Mouse (Mus musculus) heart, embryonic 11.5 days (tissue): ENCODE measurements around the gene Nkpd1. TPM values are rescaled to one million over a fixed set of nuclear protein-coding genes. Genes with fewer than 3 reads are reported as not detected.

Source experiments
- ATAC-seq: fragments of 200-750 bp; cut with Nextera tagmentation; replicated peaks from 2 replicates; pipeline ENCODE4 v1.8.0; 2017; ENCODE audit warnings: moderate library complexity; ENCODE audit not compliant: insufficient number of reproducible peaks, low FRiP score, low TSS enrichment
- H3K27ac ChIP-seq: fragments of 300-500 bp; sonication (generic); 2 replicates; pipeline ENCODE4 v1.5.1; 2014; ENCODE audit warnings: mild to moderate bottlenecking, low read depth, low read length
- H3K27me3 ChIP-seq: fragments of 300-500 bp; sonication (generic); 2 replicates; pipeline ENCODE4 v1.6.1; 2014; ENCODE audit warnings: mild to moderate bottlenecking, low read length, mixed read lengths; ENCODE audit not compliant: control insufficient read depth, insufficient read depth
- H3K36me3 ChIP-seq: fragments of 300-500 bp; sonication (generic); 2 replicates; pipeline ENCODE4 v1.6.1; 2014; ENCODE audit warnings: mild to moderate bottlenecking, low read length, moderate library complexity, mixed read lengths; ENCODE audit not compliant: control insufficient read depth, insufficient read depth
- H3K4me1 ChIP-seq: fragments of 300-500 bp; sonication (generic); 2 replicates; pipeline ENCODE4 v1.6.1; 2014; ENCODE audit warnings: low read length; ENCODE audit not compliant: control insufficient read depth, insufficient read depth
- H3K4me2 ChIP-seq: fragments of 300-500 bp; sonication (generic); 2 replicates; pipeline ENCODE4 v1.6.1; 2014; ENCODE audit warnings: mild to moderate bottlenecking, moderate library complexity
- H3K4me3 ChIP-seq: fragments of 300-500 bp; sonication (generic); 2 replicates; pipeline ENCODE4 v1.5.1; 2014; ENCODE audit warnings: low read depth, low read length
- H3K9ac ChIP-seq: fragments of 300-500 bp; sonication (generic); 2 replicates; pipeline ENCODE4 v1.6.1; 2014; ENCODE audit warnings: mild to moderate bottlenecking, low read depth, low read length, moderate library complexity
- H3K9me3 ChIP-seq: fragments of 300-500 bp; sonication (generic); replicated peaks from 2 replicates; pipeline ENCODE4 v1.6.1; 2016; ENCODE audit warnings: low read length; ENCODE audit not compliant: control insufficient read depth
- WGBS: fragments of 180-500 bp; shearing (Covaris S2); extraction: QIAGEN DNeasy Blood & Tissue Kit; methylation state at CpG from one replicate; pipeline ENCODE4 v1.1.7; 2014; ENCODE audit not compliant: insufficient replicate concordance; 5-methylcytosine and 5-hydroxymethylcytosine counted together
- polyA plus RNA-seq: library from polyadenylated mRNA; unstranded; fragments of >200 nt; fragmentation: Nextera tagmentation; extraction: Ambion mirVana; gene quantifications from 2 replicates; pipeline ENCODE4 v1.2.1, GENCODE M21; 2014

Nkpd1 gene
- polyA plus RNA-seq, 1 experiment from 2014 or later = not detected

DNA sequence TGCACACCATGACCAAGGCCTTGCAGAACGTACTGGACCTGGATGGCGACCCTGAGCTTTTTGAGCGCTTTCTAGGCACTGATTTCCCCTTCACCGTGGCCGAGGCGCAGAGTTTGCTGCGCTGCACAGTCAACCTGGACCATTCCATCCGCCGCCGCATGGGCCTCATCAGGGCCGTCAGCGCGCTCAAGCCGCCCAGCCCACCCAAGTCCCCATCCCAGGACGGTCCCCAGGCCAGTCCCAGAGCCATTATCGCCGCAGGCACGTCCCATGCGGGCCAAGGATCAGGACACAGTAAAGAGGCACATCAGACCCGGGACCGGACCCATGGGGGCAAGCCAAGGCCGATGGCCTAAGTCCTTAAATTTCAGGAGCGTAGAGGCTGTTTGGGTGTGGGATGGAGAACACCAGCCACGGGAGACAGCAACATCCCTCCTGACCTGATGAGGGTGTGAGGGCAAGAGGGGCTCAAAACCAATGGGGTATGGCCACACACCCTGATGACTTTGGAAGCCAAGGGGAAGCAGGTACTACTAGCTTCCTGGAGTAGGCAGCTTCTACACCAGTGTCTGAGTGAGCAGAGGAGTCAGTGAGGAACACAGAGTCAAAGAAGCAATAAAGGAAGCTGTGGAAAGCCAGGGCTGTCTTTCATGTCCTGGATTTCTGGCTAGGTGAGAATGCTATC is 6.9 kb downstream of the Nkpd1 start:
- Histone ChIP-seq H3K9ac (peak overlapping the region; percentile 52; the same call in 1 of the 2 replicates), H3K27ac (no peak overlapping the region)
- no peak for ATAC-seq

DNA sequence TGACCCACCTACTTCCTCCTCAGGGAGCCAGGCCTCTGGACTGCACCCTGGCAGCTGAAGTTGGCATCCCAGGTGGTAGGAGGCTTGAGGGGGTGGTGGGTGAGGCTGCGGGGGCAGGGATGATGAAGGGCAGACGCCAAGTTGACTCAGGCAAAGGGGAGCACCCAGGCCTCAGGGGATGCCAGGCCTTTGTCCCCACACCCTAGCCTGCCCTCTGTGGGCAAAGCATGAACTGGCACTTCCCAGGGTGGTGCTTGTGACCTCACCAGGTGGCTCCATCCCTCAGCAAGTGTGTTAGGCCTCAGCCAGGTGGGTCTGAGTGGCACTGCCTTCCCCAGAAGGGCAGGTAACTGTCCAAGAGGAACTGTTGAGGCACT is 7.5 kb downstream of the Nkpd1 start:
- Histone ChIP-seq H3K4me3 (no peak overlapping the region), H3K27me3 (peaks cover 56% of the 10 kb centered on the region), H3K4me2 (no peak overlapping the region), H3K9ac (no peak overlapping the region), H3K36me3 (no peaks in the 10 kb centered on the region), H3K27ac (no peak overlapping the region), H3K9me3 (no peaks in the 10 kb centered on the region), H3K4me1 (peaks cover 15% of the 10 kb centered on the region)
- WGBS = 68% methylated on average over 2 of the region's 2 CpGs
- no peak for ATAC-seq

More for the DNA sequence above, 6.9 kb downstream of the Nkpd1 start:
- H3K9me3 ChIP-seq = no peaks in the 10 kb centered on the region
- no peaks in the 10 kb centered on the region for H3K36me3 ChIP-seq
- H3K27me3 ChIP-seq = peaks cover 60% of the 10 kb centered on the region
- H3K4me1 ChIP-seq = peaks cover 20% of the 10 kb centered on the region
- 12% methylated on average over 24 of the region's 24 CpGs for WGBS
- H3K4me3 ChIP-seq = peak overlapping the region; percentile 44
- peak overlapping the region; percentile 82 for H3K4me2 ChIP-seq

DNA sequence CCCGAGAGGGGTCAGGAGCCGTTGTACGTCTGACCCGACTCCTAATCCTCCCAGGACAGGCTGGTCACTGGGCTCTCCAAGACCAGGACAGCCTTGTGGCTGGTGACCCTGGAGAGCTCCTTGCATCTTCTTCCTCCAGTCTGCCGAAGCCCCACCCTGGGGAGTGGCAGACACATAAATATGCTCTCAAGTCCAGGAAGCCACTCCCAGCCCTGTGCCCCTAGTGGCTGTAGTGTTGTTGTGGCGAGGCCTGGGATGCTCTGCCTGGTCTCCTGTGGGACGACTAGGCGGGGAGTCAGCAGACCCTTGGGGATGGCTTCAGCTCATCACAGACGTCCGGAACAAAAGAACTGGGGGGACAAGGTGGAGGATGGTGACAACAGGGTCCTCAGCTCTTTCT is 13.4 kb downstream of the Nkpd1 start:
- H3K4me1 ChIP-seq = no peaks in the 10 kb centered on the region
- no peak for ATAC-seq
- no peak overlapping the region for H3K4me3 ChIP-seq
- H3K9ac ChIP-seq = no peak overlapping the region
- no peak overlapping the region for H3K27ac ChIP-seq
- no peaks in the 10 kb centered on the region for H3K9me3 ChIP-seq
- H3K36me3 ChIP-seq = peaks cover 24% of the 10 kb centered on the region
- H3K27me3 ChIP-seq = no peaks in the 10 kb centered on the region
- H3K4me2 ChIP-seq = no peak overlapping the region
- 76% methylated on average over 10 of the region's 10 CpGs for WGBS

DNA sequence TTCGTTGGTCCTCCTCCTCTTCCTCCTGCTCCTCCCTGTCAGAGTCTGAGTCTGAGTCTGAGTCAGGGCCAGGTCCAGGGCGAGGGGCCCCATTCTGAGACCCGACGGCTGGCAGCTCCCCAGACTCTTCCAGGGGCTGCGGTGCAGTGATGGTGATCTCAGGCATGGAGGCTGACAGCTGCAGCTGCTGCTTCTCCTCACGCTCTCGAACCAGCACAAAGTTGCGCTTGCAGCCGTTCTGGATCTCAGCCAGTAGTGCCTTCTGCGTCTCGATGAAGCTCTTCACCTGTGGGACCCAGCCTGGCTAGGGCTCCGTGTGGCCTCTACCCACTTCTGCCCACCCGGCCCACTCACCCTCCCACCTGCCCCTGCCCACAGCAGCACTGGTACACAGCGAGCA is 14.6 kb downstream of the Nkpd1 start:
- ATAC-seq = no peak
- no peaks in the 10 kb centered on the region for H3K4me1 ChIP-seq
- H3K36me3 ChIP-seq = peaks cover 24% of the 10 kb centered on the region
- H3K27me3 ChIP-seq = no peaks in the 10 kb centered on the region
- 95% methylated on average over 14 of the region's 14 CpGs for WGBS
- no peak overlapping the region for H3K4me2 ChIP-seq
- no peak overlapping the region for H3K9ac ChIP-seq
- H3K9me3 ChIP-seq = no peaks in the 10 kb centered on the region
- H3K4me3 ChIP-seq = no peak overlapping the region
- no peak overlapping the region for H3K27ac ChIP-seq

DNA sequence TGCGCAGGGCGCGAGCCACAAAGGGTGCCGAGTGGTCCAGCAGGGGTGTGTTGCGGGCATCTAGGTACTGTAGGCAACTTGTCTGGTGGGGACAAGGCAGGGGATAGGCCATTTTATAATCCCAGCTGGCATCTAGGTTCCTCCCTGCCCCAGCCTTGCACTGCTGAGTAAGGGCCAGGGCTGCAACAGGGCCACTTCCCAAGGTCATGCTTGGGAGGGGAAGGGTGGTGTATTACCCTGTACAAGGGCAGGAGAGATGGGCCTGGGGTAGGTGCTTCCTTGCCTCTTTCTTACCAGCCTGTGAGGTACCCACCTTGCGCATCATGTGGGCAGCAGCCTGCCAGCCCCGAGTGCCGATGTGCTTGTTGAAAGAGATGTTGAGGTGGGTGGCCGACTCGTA is 17.0 kb downstream of the Nkpd1 start:
- Histone ChIP-seq H3K4me3 (no peak overlapping the region), H3K4me2 (no peak overlapping the region), H3K9me3 (no peaks in the 10 kb centered on the region), H3K4me1 (no peaks in the 10 kb centered on the region; the same call in 1 of the 2 replicates), H3K27me3 (no peaks in the 10 kb centered on the region), H3K36me3 (peaks cover 24% of the 10 kb centered on the region), H3K9ac (no peak overlapping the region), H3K27ac (no peak overlapping the region)
- no peak for ATAC-seq
- WGBS = 94% methylated on average over 10 of the region's 10 CpGs

DNA sequence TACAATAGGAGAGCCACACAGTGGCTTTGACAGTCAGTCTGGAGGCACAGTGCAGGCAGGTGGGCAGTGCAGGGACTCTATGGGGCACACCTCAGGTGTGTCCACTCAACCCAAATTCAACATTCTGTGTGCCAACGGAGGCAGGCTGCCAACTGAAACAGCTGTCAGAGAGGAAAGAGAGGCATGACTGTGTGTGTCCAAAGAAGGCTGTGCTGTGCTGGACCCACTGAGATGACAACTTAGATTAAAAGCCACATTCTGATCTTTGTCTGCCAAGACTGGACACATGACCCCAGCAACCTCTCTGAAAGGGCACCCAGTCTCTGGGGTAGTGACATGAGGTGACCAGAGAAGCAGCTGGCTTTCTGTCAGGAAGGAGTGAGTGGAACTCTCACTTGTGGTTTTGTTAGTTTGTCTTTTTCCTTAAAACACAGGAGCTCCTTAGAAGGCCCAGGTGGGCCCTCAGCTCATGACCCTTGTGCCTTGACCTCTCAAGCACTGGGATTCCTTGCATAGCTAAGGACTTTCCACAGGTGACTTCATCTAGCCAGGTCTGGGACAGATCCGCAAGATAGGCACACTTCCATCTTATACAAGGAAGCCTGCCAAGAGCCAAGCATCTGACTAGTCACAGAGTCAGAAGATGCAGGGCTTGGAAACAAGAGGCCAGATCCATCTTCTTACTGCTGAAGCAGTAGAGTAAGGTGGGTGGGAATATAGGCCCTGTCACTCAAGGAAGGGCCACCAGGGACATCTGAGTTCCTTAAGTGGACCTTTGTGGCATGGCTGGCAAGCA is 23.3 kb downstream of the Nkpd1 start:
- no peak overlapping the region for H3K4me2 ChIP-seq
- no peak overlapping the region for H3K4me3 ChIP-seq
- no peaks in the 10 kb centered on the region for H3K36me3 ChIP-seq
- WGBS = 88% methylated on average over 2 of the region's 2 CpGs
- no peak overlapping the region for H3K9ac ChIP-seq
- no peaks in the 10 kb centered on the region for H3K27me3 ChIP-seq
- no peaks in the 10 kb centered on the region for H3K9me3 ChIP-seq
- H3K27ac ChIP-seq = no peak overlapping the region
- H3K4me1 ChIP-seq = peaks cover 20% of the 10 kb centered on the region
- no peak for ATAC-seq

DNA sequence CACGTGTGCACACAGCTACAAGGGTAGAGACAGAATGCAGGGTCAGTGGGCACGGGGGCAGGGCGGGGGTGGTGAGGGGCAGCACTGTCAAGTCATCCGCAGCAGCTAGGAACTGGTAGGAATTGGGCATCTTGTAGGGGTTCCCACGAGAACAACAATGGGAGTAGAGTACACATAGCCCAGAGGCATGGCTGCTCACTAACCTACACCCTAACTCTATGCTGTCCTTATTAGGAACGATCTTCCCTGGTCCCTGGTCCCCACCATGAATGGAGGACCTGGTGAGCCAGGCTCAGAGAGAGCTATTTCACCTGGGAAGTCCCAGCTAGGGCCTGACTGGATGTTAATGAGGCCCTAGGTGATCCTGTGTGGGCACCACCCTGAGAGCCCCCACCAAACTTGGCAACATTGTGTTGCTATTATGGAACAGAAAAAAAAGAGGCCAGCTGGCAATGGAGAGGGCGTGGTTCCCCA is 24.1 kb downstream of the Nkpd1 start:
- H3K9me3 ChIP-seq = no peaks in the 10 kb centered on the region
- no peak for ATAC-seq
- no peaks in the 10 kb centered on the region for H3K36me3 ChIP-seq
- H3K4me1 ChIP-seq = peaks cover 23% of the 10 kb centered on the region
- WGBS = 84% methylated on average over 7 of the region's 7 CpGs
- no peak overlapping the region for H3K4me2 ChIP-seq
- no peak overlapping the region for H3K9ac ChIP-seq
- H3K27me3 ChIP-seq = no peaks in the 10 kb centered on the region
- H3K4me3 ChIP-seq = no peak overlapping the region
- no peak overlapping the region for H3K27ac ChIP-seq

DNA sequence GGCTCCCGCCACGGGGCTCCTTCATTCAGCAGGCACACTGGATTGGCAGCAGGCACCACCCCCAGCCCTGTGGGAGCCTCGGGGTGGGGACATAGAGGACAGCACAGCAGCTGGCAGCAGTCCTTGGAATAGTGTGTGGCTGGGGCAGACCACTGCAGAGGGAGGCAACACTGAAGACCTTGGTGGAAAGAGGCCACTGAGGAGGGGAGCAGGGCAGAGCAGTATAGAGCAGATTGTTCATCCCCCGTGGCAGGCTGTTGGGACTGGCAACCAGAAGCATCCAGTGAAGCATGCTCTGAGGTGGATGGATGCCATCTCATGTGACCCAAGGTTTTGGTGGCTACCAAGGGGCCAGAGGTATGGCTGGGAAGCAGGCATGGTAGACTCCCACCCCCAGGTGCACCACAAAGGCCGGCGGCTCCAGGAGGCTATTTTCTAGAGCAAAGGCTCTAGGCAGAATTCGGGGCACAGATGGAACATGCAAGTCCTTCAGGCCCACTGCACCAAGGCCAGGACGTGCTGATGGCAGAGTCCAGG is 24.6 kb downstream of the Nkpd1 start:
- ATAC-seq = no peak

More for the DNA sequence above, 24.6 kb downstream of the Nkpd1 start:
- Histone ChIP-seq H3K4me3 (no peak overlapping the region), H3K4me1 (peaks cover 25% of the 10 kb centered on the region), H3K4me2 (no peak overlapping the region), H3K9me3 (no peaks in the 10 kb centered on the region), H3K27me3 (no peaks in the 10 kb centered on the region), H3K27ac (no peak overlapping the region), H3K9ac (no peak overlapping the region), H3K36me3 (no peaks in the 10 kb centered on the region)
- 76% methylated on average over 8 of the region's 8 CpGs for WGBS
